Mouse (Mus musculus) inflammation-experienced regulatory T-cells (primary cell): ENCODE results near the gene Tmem107. TPM values are rescaled to one million over a fixed set of nuclear protein-coding genes. Genes with fewer than 3 reads are reported as not detected.

Experiments
- polyA plus RNA-seq, 2 experiments: library from polyadenylated mRNA; unstranded; fragments of 100-300 nt; shearing (Covaris generic); gene quantifications; one replicate each; pipeline ENCODE4 v1.2.1; 2017

The Tmem107 gene
- polyA plus RNA-seq: 1 to 10 TPM; 2.4 to 4.8 TPM

GRCm38 (mm10) chr11:69070590-69071222, at the start of gene Tmem107:
Tmem107 (plus strand) TSS chr11:69070806.

GRCm38 (mm10) chr11:69045531-69046394, 24.8 kb upstream of the Tmem107 start, which contains the start of gene Aurkb:
Aurkb (plus strand) TSS chr11:69045647.

GRCm38 (mm10) chr11:69059357-69059974, 11.1 kb upstream of the Tmem107 start, which contains the start of gene Borcs6:
Borcs6 (plus strand) TSS chr11:69059717.

GRCm38 (mm10) chr11:69088103-69088855, 17.7 kb downstream of the Tmem107 start, which contains the start of gene Vamp2:
Vamp2 (plus strand) TSS chr11:69088490.

GRCm38 (mm10) chr11:69094697-69095429, 24.3 kb downstream of the Tmem107 start, which contains the start of gene Per1:
Per1 (plus strand) TSS chr11:69095217.

GRCm38 (mm10) chr11:69120221-69121000, 49.8 kb downstream of the Tmem107 start, which contains the start of gene Hes7:
Hes7 (plus strand) TSS chr11:69120404.

GRCm38 (mm10) chr11:69122336-69122951, 51.8 kb downstream of the Tmem107 start, which contains the start of gene 9130213A22Rik:
9130213A22Rik (minus strand) TSS chr11:69122589.

Other genes with a start within 250 kb of the Tmem107 start
- gene Ndel1, start 198.9 kb upstream of the Tmem107 start, polyA plus RNA-seq: 10 to 100 TPM; 58.3 to 68.8 TPM
- under 1 TPM in 1 of 2 experiments, not detected in 1; 0.13 TPM for gene Rnf222, start 182.3 kb upstream of the Tmem107 start, polyA plus RNA-seq
- 100 to 1,000 TPM; 738 to 754 TPM for gene Rpl26, start 169.2 kb upstream of the Tmem107 start, polyA plus RNA-seq
- gene Odf4, start 143.7 kb upstream of the Tmem107 start, polyA plus RNA-seq: 1 to 10 TPM in 1 of 2 experiments, under 1 TPM in 1; 0.51 to 4.0 TPM
- under 1 TPM; 0.19 to 0.78 TPM for gene Arhgef15, start 113.3 kb upstream of the Tmem107 start, polyA plus RNA-seq
- gene Slc25a35, start 102.7 kb upstream of the Tmem107 start, polyA plus RNA-seq: 10 to 100 TPM in 1 of 2 experiments, 1 to 10 TPM in 1; 6.6 to 12.5 TPM
- gene Rangrf, start 95.6 kb upstream of the Tmem107 start, polyA plus RNA-seq: 10 to 100 TPM; 20.6 to 25.1 TPM
- gene Pfas, start 62.3 kb upstream of the Tmem107 start, polyA plus RNA-seq: 1 to 10 TPM; 3.4 to 4.0 TPM
- 10 to 100 TPM; 21.2 to 28.1 TPM for gene Ctc1, start 54.9 kb upstream of the Tmem107 start, polyA plus RNA-seq
- gene Aurkb, start 25.2 kb upstream of the Tmem107 start, polyA plus RNA-seq: 1 to 10 TPM; 3.4 to 5.2 TPM
- gene Borcs6, start 11.1 kb upstream of the Tmem107 start, polyA plus RNA-seq: 1 to 10 TPM; 6.4 to 7.6 TPM
- gene Vamp2, start 17.7 kb downstream of the Tmem107 start, polyA plus RNA-seq: 100 to 1,000 TPM; 137 to 175 TPM
- gene Per1, start 24.4 kb downstream of the Tmem107 start, polyA plus RNA-seq: 10 to 100 TPM in 1 of 2 experiments, 1 to 10 TPM in 1; 4.8 to 12.0 TPM
- under 1 TPM in 1 of 2 experiments, not detected in 1; 0.51 TPM for gene Hes7, start 49.6 kb downstream of the Tmem107 start, polyA plus RNA-seq
- gene 9130213A22Rik, start 51.8 kb downstream of the Tmem107 start, polyA plus RNA-seq: under 1 TPM in 1 of 2 experiments, not detected in 1; 0.40 TPM
- gene Aloxe3, start 55.1 kb downstream of the Tmem107 start, polyA plus RNA-seq: 1 to 10 TPM in 1 of 2 experiments, under 1 TPM in 1; 0.27 to 1.6 TPM
- under 1 TPM in 1 of 2 experiments, not detected in 1; 0.18 TPM for gene Alox12b, start 86.2 kb downstream of the Tmem107 start, polyA plus RNA-seq
- 10 to 100 TPM in 1 of 2 experiments, 1 to 10 TPM in 1; 5.9 to 12.5 TPM for gene Alox8, start 127.0 kb downstream of the Tmem107 start, polyA plus RNA-seq
- under 1 TPM; 0.34 to 0.43 TPM for gene Gucy2e, start 166.2 kb downstream of the Tmem107 start, polyA plus RNA-seq